Mouse (Mus musculus) lung, postnatal 10 days (tissue): ENCODE measurements around the gene Ube2z.
"Not testable (repeated sequence)": the region's sequence is repeated elsewhere in the genome, so short reads cannot be mapped to it uniquely, and the experiment has no call there.

Source experiments
- DNase-seq: peaks from one replicate; pipeline ENCODE4 v3.0.0; 2021

Gene Ube2z

GRCm38 (mm10) chr11:96065215-96065911, at the start of gene Ube2z:
TSS of gene Ube2z (minus strand) at chr11:96065388.
- peak; percentile 99 for DNase-seq

DNA sequence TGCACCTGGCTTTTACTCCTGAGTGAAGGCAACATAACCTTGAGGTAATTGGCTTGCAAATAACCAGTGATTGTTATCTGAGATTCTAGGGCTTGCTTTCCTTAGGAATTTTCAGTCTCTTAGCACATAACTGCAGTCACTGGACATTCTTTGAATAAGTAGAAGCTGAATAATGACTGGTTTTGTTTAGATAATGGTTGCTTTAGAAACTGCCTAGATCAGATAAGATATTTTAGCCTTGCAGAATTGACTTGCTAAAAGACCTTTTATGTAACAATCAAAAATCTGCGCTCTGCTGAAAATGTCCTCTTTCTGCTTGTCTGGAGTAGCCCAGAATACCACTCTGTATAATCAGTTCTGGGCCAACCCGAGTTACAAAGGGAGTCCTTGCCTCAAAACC, 48.9 kb upstream of the Ube2z start:
- no peak for DNase-seq

- no peak for DNase-seq
Observed at GRCm38 (mm10) chr11:96111751-96112150, 46.6 kb upstream of the Ube2z start, which contains the start of gene Calcoco2. TSS of gene Calcoco2 (minus strand) at chr11:96111964.

DNA sequence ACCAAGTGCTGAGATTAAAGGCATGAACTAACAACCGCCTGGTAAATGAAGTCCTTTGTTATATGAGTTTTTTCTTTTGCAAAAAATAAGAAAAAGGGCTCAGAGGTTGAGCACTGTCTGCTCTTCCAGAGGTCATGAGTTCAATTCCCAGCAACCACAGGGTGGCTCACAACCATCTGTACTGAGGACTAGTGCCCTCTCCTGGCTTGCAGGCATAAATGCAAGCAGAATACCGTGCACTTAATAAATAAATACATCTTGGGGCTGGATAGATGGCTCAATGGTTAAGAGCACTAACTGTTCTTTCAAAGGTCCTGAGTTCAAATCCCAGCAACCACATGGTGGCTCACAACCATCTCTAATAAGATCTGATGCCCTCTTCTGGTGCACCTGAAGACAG, 45.8 kb upstream of the Ube2z start:
- not testable (repeated sequence) for DNase-seq

GRCm38 (mm10) chr11:96108376-96108775, 43.2 kb upstream of the Ube2z start:
- peak; percentile 19 for DNase-seq

DNA sequence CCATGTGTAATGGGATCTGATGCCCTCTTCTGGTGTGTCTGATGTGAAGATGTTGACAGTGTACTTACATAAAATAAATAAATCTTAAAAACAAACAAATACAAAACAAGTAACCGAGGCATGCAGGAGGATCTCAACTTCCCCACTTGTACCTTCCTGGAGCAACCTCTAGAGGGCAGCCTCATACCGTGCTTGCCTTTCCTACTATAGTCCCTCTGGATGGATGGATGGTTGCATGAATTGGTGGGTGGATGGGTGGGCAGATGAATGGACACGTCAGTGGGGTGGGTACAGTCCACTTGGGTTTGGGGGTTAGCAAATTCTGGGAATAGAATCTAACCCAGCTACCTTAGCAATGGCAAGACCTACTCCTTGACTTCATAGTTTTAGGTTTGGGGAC, 28.2 kb upstream of the Ube2z start:
- DNase-seq: peak; percentile 62

DNA sequence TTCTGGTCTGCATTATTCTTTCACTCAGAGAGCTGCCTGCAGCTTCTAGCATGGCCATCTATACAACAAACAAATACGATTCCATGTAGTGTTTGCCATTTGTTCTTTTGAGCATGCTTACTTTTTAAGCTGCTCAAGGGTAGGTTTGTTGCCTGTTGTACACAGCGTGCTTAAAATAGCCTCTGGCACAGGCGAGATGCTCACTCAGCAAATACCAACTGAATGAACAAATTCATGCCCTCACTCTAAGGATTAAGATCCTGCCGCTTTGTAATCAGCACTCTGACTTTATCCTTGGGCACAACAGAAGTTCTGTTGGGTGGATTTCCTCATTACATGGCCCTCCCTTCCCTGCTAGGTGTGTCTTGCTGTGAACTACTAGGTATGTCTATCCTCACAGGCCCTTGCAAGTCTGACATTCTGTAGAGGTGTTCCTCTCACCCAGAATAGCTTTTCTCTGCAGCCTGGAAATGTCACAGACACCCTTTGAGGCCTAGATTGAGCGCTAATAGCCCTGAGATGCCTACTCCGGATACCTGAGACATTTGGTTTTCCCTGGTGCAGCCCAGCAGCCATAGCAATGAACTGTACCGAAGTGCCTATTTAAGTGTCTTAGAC, 27.6 kb upstream of the Ube2z start:
- DNase-seq: peak; percentile 30

DNA sequence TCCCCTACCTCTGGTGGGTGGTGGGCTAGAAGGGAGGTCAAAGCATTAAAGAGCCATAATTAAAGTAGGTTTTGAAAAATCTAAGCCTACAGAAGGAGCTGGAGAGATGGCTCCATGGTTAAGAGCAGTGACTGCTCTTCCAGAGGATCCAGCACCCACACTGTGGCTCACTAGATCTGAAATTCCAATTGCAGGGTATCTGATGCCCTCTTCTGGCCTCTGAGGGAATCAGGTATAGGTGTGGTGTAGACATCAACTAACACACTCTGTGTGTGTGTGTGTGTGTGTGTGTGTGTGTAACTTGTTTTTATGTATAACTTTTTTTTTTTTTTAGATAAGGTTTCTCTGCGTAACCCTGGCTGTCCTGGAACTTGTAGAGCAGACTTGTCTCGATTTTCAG, 25.9 kb upstream of the Ube2z start:
- DNase-seq: peak; percentile 18

DNA sequence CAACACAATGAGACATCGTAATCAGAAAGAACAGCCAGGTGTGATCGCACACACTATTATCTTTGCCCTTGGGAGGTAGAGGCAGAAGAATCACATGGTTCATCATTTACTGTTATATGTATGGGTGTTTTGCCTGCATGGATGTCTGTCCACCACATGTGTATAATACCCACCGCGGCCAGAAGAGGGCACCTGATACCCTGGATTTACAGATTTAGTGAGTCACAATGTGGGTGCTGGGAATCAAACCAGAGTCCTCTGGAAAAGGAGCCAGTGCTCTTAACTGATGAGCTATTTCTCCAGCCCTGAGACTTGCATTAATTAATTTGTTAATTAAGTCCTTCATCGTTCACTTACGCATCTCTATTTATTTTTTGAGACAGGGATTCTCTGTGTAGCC, 22.8 kb upstream of the Ube2z start:
- no peak for DNase-seq

- DNase-seq: no peak
Observed at GRCm38 (mm10) chr11:96082682-96083081, 17.5 kb upstream of the Ube2z start.

DNA sequence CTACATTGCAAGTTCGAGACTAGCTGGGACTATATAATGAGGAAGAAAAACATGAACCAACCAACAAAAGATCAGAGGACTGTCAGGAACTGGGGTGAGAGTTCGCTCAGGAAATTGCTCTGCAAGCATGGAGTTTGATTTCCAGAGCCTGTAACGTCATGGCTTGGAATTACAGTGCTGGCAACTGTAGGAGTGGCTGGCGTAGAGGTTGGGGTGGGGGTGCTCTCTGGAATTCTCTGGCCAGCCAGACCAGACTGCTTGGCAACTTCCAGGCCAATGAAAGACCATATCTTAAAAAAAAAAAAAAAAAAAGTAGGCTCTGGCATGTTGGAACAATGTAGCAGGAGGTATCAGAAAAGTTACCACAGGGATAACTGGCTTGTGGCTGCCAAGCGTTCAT, 15.5 kb upstream of the Ube2z start:
- DNase-seq: no peak

DNA sequence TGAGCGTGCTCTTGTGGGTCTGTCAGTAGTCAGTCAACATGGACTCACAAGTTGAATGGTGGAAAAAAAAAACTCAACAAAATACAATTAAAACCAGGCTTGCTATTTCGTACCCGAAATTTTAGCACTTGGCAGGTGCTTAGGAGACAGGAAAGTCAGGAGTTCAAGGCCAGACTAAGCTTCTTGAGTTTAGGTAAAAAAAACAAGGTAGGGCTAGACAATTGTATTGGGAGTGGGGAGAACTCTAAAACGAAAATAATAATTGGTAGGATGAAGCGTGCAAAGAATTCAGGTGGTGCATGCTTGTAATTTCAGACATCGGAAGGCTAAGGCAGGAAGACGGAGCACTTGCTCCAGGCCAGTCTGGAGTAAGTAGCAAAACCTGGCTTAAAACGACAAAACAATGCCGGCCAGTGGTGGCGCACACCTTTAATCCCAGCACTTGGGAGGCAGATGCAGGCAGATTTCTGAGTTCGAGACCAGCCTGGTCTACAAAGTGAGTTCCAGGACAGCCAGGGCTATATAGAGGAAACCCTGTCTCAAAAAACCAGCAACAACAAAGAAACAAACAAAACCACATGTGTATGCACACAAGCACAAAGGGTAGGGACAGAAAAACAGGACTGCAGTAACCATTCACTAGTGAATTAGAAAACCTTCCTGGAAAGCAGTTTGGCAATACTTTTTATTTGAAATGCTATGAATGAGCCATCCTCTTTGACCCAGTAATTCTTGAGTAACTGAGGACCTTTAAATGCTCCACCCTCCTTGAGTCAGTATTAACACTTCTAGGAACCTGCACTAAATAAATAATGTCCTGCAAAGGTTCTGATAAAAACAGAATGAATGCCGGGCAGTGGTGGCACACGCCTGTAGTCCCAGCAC, 11.3 kb upstream of the Ube2z start:
- DNase-seq: no peak

DNA sequence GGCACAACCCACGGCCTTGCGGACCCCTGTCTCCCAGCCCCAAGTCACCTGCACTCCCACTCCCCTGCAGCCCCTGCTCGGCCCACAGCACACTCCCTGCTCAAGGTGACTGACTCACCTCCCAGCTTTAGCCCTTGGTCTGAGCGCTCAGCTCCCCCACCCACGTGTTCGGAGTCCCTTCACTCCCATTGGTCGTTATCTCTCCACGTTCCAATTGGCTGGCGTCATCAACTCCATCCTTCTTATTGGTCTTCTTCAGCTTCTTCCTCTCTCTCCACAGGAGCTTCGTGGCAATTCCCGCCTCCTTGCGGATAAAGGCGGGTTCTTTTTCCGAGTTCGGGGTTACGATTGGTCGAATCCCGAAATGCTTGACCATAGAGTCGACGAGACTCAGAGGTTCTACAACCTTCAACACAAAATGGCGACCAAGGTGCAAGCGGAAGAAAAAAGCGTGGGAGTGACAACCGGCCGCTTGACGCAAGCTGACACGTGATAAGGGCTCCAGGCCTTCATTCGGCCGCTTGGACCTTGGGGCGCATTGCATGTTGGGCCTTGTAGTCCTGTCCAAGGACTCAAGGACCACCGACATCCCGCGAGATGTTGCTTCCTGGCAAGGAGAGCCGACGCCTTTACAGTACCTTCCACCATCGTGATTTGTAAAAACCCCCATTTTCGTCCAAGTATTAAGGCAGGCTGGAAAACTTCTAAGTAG, 10.5 kb upstream of the Ube2z start, which contains the start of gene Atp5g1:
Gene Atp5g1, minus strand, starts transcription at position 162 of the 712 bp plus-strand sequence.
- peak; percentile 100 for DNase-seq

DNA sequence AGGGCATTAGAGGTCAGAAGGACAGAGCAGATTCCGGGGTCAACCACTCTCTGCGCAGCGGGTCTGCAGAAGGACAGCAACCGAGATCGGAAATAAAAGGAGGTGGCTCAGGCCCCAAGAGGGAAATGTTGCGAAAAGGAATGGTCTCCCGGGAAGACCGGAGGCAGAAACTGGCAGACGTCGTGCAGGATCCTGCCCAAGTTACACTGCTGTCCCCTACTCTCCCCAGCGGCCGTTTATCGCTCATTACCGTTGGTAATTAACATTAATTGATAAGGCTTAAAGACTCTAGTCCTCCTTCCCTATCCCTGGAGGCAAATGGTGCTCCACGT, 10.0 kb upstream of the Ube2z start:
- peak; percentile 21 for DNase-seq

GRCm38 (mm10) chr11:96074351-96075176, 9.4 kb upstream of the Ube2z start:
- no peak for DNase-seq

DNA sequence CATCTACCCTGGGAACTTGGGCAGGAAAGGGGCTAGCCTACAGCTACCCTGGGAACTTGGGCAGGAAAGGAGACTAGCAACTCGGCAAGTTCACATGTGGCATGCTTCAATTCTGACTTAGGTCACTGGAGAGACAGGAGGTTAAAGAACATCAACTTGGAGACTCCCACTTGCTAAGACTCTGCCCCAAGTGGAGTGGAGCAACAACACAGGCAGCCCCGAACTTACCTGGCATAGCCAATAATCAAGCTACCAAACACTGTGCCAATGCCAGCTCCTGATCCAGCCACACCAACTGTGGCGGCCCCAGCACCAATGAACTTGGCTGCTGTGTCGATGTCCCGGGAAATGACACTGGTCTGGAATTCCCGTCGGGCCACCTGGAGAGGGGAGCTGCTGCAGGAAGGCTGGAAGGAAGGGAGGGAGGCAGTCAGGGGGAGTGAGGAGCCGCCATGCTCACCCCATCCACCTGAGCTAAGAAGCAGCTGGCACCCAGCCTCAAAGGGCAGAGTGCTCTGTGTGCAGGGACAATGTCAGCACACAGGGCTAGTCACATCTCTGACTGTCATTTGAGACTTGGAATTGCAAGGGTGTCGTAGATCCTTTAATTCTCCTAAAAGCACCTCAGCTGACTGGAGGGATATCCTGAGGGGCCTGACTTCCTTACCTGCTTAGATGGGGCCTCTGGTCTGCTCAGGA, 8.3 kb upstream of the Ube2z start:
- no peak for DNase-seq

DNA sequence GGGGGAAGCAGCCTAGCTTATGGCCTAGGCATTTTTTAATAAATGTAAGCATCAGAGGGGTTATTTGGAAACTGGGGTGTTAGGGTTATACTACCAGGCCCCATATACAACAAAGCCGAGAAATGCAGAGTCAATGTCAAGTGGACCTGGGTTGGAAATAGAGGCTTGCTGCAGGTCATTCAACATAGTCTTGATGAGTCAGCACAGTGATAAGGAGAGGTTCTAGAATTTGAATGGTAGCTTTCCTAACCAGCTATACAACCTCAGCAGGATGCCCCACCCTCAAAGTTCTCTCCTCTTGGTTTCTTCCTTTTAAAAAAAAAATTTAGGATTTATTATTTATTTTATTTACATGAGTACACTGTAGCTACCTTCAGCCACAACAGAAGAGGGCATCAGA, 5.8 kb upstream of the Ube2z start:
- DNase-seq: no peak

- DNase-seq: no peak
Observed at GRCm38 (mm10) chr11:96070353-96070752, 5.2 kb upstream of the Ube2z start.

DNA sequence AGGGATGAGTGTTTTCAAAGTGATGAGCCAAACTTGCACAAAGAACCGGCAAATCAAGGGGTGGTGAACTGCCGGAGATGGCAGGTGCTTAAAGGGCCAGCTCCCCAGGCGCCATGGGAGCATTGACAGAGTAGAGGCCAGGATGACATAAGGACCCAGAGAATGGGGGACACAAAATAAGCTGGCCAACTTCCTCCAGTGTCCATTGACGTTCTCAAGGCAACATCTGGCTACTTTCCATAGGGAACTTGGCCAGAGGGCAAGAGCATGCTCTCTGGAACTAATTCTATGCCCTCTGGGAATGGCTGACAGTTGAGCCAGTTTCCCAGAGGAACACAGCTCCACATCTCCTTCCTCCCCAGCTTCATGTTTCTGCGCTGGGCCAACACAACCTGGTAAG, 3.0 kb upstream of the Ube2z start:
- no peak for DNase-seq

DNA sequence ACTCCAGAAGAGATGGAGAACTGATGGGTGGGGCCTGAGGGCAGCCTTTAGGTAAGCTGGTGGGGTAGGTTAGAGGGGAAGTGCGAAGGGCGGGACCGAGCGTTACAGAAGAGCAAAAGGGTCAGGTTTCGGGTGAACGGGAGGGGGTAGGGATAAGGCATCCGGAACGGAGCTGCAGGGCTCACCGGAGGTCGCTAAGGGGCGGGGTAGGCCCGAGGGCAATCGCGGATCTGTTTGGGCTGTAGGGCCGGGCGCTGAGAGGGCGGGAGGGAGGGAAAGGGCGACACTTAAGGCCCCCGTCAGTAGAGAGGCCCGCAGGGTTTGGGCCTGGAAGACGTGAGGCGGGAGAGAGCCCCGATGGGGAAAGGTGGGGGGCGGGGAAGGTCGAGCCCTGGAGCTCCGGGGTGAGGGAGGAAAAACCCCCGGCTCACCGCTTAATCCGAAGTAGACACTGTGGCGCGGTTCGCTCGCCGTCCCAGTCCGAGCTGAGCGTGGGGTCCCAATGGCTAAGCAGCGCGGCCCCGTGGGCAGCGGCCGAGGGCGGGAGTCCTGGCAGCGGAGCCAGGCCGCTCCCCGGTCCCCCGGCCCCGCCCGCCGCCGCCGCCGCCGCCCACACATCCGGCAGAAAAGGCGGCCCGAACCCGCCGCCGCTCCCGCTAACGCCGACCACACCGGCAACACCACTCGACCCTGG, 520 bp downstream of the Ube2z start:
- peak; percentile 56 for DNase-seq

GRCm38 (mm10) chr11:96058309-96058708, 6.9 kb downstream of the Ube2z start:
- DNase-seq: no peak
